Mouse (Mus musculus) thymus, adult 2 months (tissue): ENCODE data around the gene Msh6.

Experiments
- CTCF ChIP-seq: fragments of 200-500 bp; IDR thresholded peaks from 2 replicates; pipeline ENCODE4 v1.5.1; 2012; ENCODE audit warnings: mild to moderate bottlenecking, control low read depth, low read length, moderate library complexity, borderline replicate concordance; ENCODE audit not compliant: control insufficient read depth, poor library complexity, insufficient read depth; ENCODE audit errors: extremely low read depth
- POLR2A ChIP-seq: fragments of 200-500 bp; IDR thresholded peaks from 2 replicates; pipeline ENCODE4 v1.6.1; 2012; ENCODE audit warnings: mild to moderate bottlenecking, low read length, control low read depth, moderate library complexity; ENCODE audit not compliant: control insufficient read depth, poor library complexity, insufficient read depth; ENCODE audit errors: extremely low read depth

- TF ChIP-seq POLR2A (no peak), CTCF (no peak)
These were observed 39.6 kb downstream of the Msh6 start for GRCm38 (mm10) chr17:88014456-88014855.
